Mouse (Mus musculus) testis, adult 2 months (tissue): ENCODE measurements at regions not wholly inside any gene's neighbourhood (a gene's known extent, or its start where the extent isn't known, plus 50 kb on each side); places are given as distances from the start of the nearest gene placed in this dataset.

Experiments used
- H3K27ac ChIP-seq: fragments of 200-500 bp; 2 replicates; pipeline ENCODE4 v1.5.1; 2012; ENCODE audit warnings: low read depth, low read length; ENCODE audit not compliant: control insufficient read depth, insufficient read depth
- H3K27me3 ChIP-seq: fragments of 200-500 bp; 2 replicates; pipeline ENCODE4 v1.6.1; 2012; ENCODE audit warnings: mild to moderate bottlenecking, low read length, moderate library complexity; ENCODE audit not compliant: control insufficient read depth, insufficient read depth
- H3K36me3 ChIP-seq: fragments of 200-500 bp; 2 replicates; pipeline ENCODE4 v1.6.1; 2012; ENCODE audit warnings: mild to moderate bottlenecking, low read length; ENCODE audit not compliant: control insufficient read depth, insufficient read depth
- H3K4me1 ChIP-seq: fragments of 200-500 bp; 2 replicates; pipeline ENCODE4 v1.6.1; 2012; ENCODE audit warnings: low read length; ENCODE audit not compliant: control insufficient read depth, insufficient read depth
- H3K4me3 ChIP-seq: fragments of 200-500 bp; 2 replicates; pipeline ENCODE4 v1.5.1; 2012; ENCODE audit warnings: low read depth, mild to moderate bottlenecking, low read length, moderate library complexity, mixed read lengths; ENCODE audit not compliant: control insufficient read depth
- CTCF ChIP-seq: fragments of 200-500 bp; IDR thresholded peaks from 2 replicates; pipeline ENCODE4 v1.5.1; 2012; ENCODE audit warnings: low read depth, mild to moderate bottlenecking, inconsistent platforms, low read length, moderate library complexity; ENCODE audit not compliant: control insufficient read depth, insufficient read depth, insufficient replicate concordance
- POLR2A ChIP-seq: fragments of 200-500 bp; IDR thresholded peaks from 2 replicates; pipeline ENCODE4 v1.6.1; 2012; ENCODE audit warnings: low read depth, mild to moderate bottlenecking, inconsistent platforms, low read length, moderate library complexity; ENCODE audit not compliant: control insufficient read depth

- Histone ChIP-seq H3K4me3 (no peak overlapping the region), H3K27me3 (no peaks in the 10 kb centered on the region), H3K36me3 (no peaks in the 10 kb centered on the region), H3K4me1 (no peaks in the 10 kb centered on the region), H3K27ac (no peak overlapping the region)
- TF ChIP-seq POLR2A (no peak), CTCF (no peak)
Measured at GRCm38 (mm10) chr13:84025348-84025747, 196.7 kb upstream of the Tmem161b start.

DNA sequence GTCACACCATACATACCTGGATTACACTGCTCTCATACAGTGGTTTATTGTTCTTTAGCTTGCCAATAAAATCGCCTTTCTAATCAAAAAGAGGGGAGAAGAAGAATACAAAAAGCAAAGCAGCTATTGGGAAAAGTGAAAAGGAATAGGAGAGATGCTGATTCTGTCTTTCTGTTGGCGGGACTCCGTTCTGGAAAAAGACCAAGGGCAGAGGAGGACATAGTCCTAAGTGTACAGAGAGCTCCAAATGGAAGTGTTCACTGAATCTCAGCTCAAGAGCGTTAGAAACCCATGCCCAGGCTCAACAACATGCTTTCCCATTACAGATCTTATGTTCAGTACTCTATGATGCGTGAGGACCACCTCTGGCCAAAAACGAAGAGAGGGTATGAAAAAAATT, 174.4 kb upstream of the Tmem161b start:
- H3K27ac ChIP-seq = no peak overlapping the region
- no peak overlapping the region for H3K4me3 ChIP-seq
- no peaks in the 10 kb centered on the region for H3K36me3 ChIP-seq
- H3K27me3 ChIP-seq = no peaks in the 10 kb centered on the region
- H3K4me1 ChIP-seq = no peaks in the 10 kb centered on the region
- TF ChIP-seq CTCF = no peak
- TF ChIP-seq POLR2A = no peak

DNA sequence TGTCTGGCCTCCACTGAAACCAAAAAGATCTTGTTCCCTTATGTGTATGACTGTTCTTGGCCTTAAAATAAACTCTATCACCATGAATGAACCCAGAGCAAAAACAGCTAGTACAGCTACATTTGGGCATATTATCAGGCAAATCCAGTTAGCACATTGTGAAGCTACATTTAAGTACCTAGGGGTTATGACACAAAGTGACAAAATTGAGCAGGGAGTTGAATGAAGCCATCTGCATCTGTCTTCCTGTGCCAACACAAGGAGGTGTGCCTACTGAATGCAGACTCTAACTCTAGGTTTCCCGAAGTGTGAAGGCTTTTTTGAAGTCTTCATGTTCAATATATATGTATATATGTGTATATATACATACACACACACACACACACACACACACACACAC, 169.9 kb upstream of the Tmem161b start:
- TF ChIP-seq CTCF (no peak), POLR2A (no peak)

GRCm38 (mm10) chr13:84054956-84055355, 167.1 kb upstream of the Tmem161b start:
- TF ChIP-seq POLR2A (no peak), CTCF (no peak)
- H3K36me3 ChIP-seq = no peaks in the 10 kb centered on the region
- H3K27me3 ChIP-seq = no peaks in the 10 kb centered on the region
- H3K4me1 ChIP-seq = no peaks in the 10 kb centered on the region
- no peak overlapping the region for H3K27ac ChIP-seq
- H3K4me3 ChIP-seq = no peak overlapping the region

More for the DNA sequence above, 169.9 kb upstream of the Tmem161b start:
- Histone ChIP-seq H3K4me3 (no peak overlapping the region), H3K36me3 (no peaks in the 10 kb centered on the region), H3K4me1 (no peaks in the 10 kb centered on the region), H3K27ac (no peak overlapping the region), H3K27me3 (no peaks in the 10 kb centered on the region)

- H3K27me3 ChIP-seq = no peaks in the 10 kb centered on the region
- no peak overlapping the region for H3K27ac ChIP-seq
- no peak for TF ChIP-seq POLR2A
- no peak for TF ChIP-seq CTCF
- H3K36me3 ChIP-seq = no peaks in the 10 kb centered on the region
- no peak overlapping the region for H3K4me3 ChIP-seq
- H3K4me1 ChIP-seq = no peaks in the 10 kb centered on the region
Measured at GRCm38 (mm10) chr13:84055576-84055975, 166.5 kb upstream of the Tmem161b start.

DNA sequence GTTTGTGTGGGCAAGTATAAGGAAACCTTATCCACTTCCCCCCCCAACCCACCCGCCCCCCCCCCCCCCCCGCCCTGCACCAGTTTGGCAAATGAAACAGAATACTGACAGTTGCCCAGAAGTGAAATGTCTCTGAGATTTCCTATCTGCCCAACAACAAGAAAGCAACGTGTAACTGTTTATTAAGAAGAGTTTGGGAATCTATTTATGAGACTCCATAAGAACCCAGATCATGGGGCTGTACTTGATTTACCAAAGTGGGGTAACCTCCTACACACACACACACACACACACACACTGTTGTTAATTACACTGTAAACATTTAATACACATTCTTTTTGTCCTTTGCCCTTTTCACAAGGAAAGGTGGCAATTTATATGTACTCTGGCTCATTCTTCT, 165.6 kb upstream of the Tmem161b start:
- no peak for TF ChIP-seq CTCF
- no peak for TF ChIP-seq POLR2A
- Histone ChIP-seq H3K27me3 (no peaks in the 10 kb centered on the region), H3K27ac (no peak overlapping the region), H3K4me1 (no peaks in the 10 kb centered on the region), H3K36me3 (no peaks in the 10 kb centered on the region), H3K4me3 (no peak overlapping the region)

- no peak overlapping the region for H3K27ac ChIP-seq
- no peak overlapping the region for H3K4me3 ChIP-seq
- no peaks in the 10 kb centered on the region for H3K36me3 ChIP-seq
- no peaks in the 10 kb centered on the region for H3K4me1 ChIP-seq
- H3K27me3 ChIP-seq = no peaks in the 10 kb centered on the region
- TF ChIP-seq POLR2A (no peak), CTCF (no peak)
Measured at GRCm38 (mm10) chr13:84056998-84057397, 165.1 kb upstream of the Tmem161b start.

DNA sequence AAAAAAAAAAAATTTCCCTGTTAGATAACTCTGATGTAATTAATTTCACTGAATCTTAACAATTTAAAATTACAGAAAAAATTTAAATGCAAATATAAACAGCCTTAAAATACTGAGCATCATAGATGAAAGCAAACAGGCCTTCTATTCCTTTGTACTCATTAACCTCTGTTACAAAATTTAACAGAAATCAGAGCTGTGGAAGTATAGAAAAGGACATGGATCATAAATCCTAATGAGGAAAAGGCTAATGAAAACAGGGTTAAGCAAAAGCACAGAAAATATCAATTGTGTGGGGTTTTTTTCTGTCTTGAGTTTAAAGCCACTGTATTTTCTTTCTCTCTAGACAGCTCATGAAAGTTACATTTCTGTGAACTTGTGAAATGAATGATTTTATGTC, 164.6 kb upstream of the Tmem161b start:
- H3K4me1 ChIP-seq = no peaks in the 10 kb centered on the region
- no peak for TF ChIP-seq POLR2A
- TF ChIP-seq CTCF = no peak
- H3K4me3 ChIP-seq = no peak overlapping the region
- no peak overlapping the region for H3K27ac ChIP-seq
- no peaks in the 10 kb centered on the region for H3K27me3 ChIP-seq
- no peaks in the 10 kb centered on the region for H3K36me3 ChIP-seq
